Comparison of ENCODE assay signal across 19 mouse cellular contexts in genomic region chr6:128847401-128847800, GRCm38 (mm10). TPM values are rescaled to one million over a fixed set of nuclear protein-coding genes. Genes with fewer than 3 reads are reported as not detected.
"Had no signal": no experiment of that assay in that cellular context is flagged by ENCODE, and none has a peak within 500 bp of the region (broad histone marks: within the 10 kb centered on the region; RNA-seq: fewer than 3 reads in every experiment).

No protein-coding gene starts in this region.

- H3K9me3 ChIP-seq: neural tube, embryonic 13.5 days; neural tube, embryonic 15.5 days; stomach, embryonic 15.5 days had no signal

- H3K9ac ChIP-seq: neural tube, embryonic 13.5 days; neural tube, embryonic 15.5 days; stomach, embryonic 15.5 days had no signal

- H3K27me3 ChIP-seq: neural tube, embryonic 13.5 days; neural tube, embryonic 15.5 days; stomach, embryonic 15.5 days had no signal

- H3K4me2 ChIP-seq: neural tube, embryonic 13.5 days; neural tube, embryonic 15.5 days; stomach, embryonic 15.5 days had no signal

- DNase-seq: retina, postnatal 1 day; right cerebral cortex, adult 18-20 months; right cerebral cortex, postnatal 14 days; right cerebral cortex, postnatal 25 days; right cerebral cortex, postnatal 4 days; spleen, adult 18-20 months; thymus, adult 18-20 months; thymus, adult 2 months; thymus, postnatal 14 days; thymus, postnatal 25 days; thymus, postnatal 36 days had no signal

- H3K27ac ChIP-seq: neural tube, embryonic 13.5 days; neural tube, embryonic 15.5 days; stomach, embryonic 15.5 days; stomach, postnatal 0 days had no signal

- H3K36me3 ChIP-seq: neural tube, embryonic 13.5 days; neural tube, embryonic 15.5 days; stomach, embryonic 15.5 days had no signal

- H3K4me3 ChIP-seq: neural tube, embryonic 13.5 days; neural tube, embryonic 15.5 days; stomach, embryonic 15.5 days had no signal

RNA-seq across cellular contexts. Expression of gene Klrb1b, which starts 21.3 kb away (rescaled TPM):
- polyA plus RNA-seq: neural tube, embryonic 13.5 days; neural tube, embryonic 14.5 days; neural tube, embryonic 15.5 days; testis, adult 2 months had no signal

RNA-seq across cellular contexts. Expression of gene Gm44511, which starts 21.3 kb away (rescaled TPM):
- polyA plus RNA-seq: neural tube, embryonic 13.5 days; neural tube, embryonic 14.5 days; neural tube, embryonic 15.5 days; stomach, embryonic 14.5 days; stomach, embryonic 15.5 days; stomach, postnatal 0 days; testis, adult 2 months; thymus, adult 2 months had no signal

RNA-seq across cellular contexts. Expression of gene Clec2i, which starts 40.0 kb away (rescaled TPM):
- polyA plus RNA-seq: neural tube, embryonic 13.5 days; neural tube, embryonic 14.5 days; neural tube, embryonic 15.5 days; small intestine, adult 2 months; stomach, embryonic 14.5 days; testis, adult 2 months had no signal

RNA-seq across cellular contexts. Expression of gene Klrb1c, which starts 58.4 kb away (rescaled TPM):
- polyA plus RNA-seq: neural tube, embryonic 14.5 days; small intestine, adult 2 months; stomach, embryonic 14.5 days had no signal
